Mouse (Mus musculus): ENCODE measurements around the gene Ift52.

DNA sequence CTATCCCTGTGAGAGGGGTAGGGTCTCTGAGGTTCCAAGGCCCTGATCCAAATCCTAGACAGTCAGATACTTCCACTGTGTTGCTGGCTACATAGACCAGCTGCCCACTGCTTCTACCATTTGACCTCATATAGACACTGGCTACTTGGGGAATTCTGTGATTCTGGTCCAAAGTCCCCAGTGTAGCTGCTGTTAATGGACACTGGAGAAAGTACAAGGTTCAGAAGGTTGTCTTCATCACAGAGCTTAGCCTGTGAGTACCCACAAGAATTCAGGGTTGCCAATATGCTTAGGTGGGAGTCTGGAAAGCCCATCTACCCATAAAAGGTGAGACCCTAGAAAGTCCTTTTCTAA lies 25.1 kb upstream of the Ift52 start:
- TF ChIP-seq CTCF (IDR thresholded peaks at IDR 0.05; ENCODE audit: low read depth, low read length) = no peak
- no peak for TF ChIP-seq POLR2A (IDR thresholded peaks at IDR 0.05; ENCODE audit: insufficient read depth, low read length)

Measured in ES-Bruce4 (cell line).